Mouse (Mus musculus) stomach, postnatal 0 days (tissue): ENCODE data around the gene Gm38431.

Experiments used
- CTCF ChIP-seq: IDR thresholded peaks from 2 replicates; pipeline ENCODE4 v1.5.1; 2016; ENCODE audit warnings: antibody characterized with exemption, low read depth, mild to moderate bottlenecking, moderate library complexity
- EP300 ChIP-seq: optimal IDR thresholded peaks from 2 replicates; pipeline ENCODE3; 2016; ENCODE audit warnings: antibody characterized with exemption

DNA sequence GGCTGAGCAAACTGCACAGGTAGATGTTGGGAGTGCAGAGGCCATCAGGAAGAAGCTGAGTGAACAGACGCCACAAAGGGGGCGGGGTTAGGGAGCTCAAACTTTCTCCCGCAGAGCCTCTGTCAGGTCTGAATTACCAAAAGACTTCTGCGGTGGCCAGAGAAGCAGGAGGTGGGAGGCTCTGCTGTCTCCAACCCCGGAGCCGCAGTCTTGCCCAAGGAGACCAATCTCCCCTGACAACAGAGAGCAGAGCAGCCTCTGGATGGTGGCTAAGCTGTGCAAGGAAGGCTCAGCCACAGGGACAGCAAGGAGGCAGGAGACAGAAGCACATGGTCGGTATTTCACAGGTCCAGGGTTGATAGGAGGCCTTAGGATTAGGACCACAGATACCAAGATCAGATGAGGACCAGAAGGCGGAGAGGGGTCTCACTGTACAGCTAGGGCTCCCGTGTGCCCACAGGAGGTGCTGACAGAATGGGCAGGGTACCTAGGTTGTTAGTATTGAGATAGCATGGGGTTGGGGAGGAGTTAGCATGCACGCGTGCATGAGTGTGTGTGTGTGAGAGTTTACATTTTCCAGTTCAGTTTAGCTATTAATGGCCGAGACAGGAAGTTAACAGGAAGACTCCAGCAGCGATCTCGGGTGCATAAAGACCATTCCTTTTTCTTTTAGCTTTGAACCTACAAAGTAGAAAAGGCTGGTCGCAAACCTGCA, 8.8 kb upstream of the Gm38431 start:
- no peak for TF ChIP-seq CTCF
- TF ChIP-seq EP300: no peak
